Mouse (Mus musculus) gastrocnemius, postnatal 36 days (tissue): Measurements from ENCODE around the gene Fam186b. TPM values are rescaled to one million over a fixed set of nuclear protein-coding genes. Genes with fewer than 3 reads are reported as not detected.

ENCODE experiments used
- DNase-seq, 2 experiments: peaks; one replicate each; pipeline ENCODE4 v3.0.0; 2022
- intact Hi-C: fragments of 180-260 bp; cut with DNase I; formaldehyde crosslinking; loops from one replicate; pipeline ENCODE4 v1.15.1; 2025
- long read RNA-seq, 2 experiments: library from polyadenylated mRNA; stranded (forward); transcript quantifications; one replicate each; pipeline ENCODE4 v2.0.0; 2021
- total RNA-seq, 2 experiments: library from RNA; stranded (reverse); gene quantifications; 2 replicates each; pipeline ENCODE4 v1.2.3; 2021

The Fam186b gene
- not detected for total RNA-seq
- long read RNA-seq, experiment 1, result 0 reads
- long read RNA-seq, experiment 2, result 0 reads

- intact Hi-C loops, result no loop called here
- no peak for DNase-seq
Measured at GRCm38 (mm10) chr15:99295484-99295981, at the start of gene Fam186b. Gene Fam186b, minus strand, starts transcription at chr15:99295888.

GRCm38 (mm10) chr15:99344961-99345360, 49.3 kb upstream of the Fam186b start:
- intact Hi-C loops, result no loop called here
- DNase-seq, result no peak

GRCm38 (mm10) chr15:99344148-99344870, 48.6 kb upstream of the Fam186b start:
- intact Hi-C loops, result no loop called here
- DNase-seq, result no peak

GRCm38 (mm10) chr15:99343414-99344147, 47.9 kb upstream of the Fam186b start:
- peak; percentile 50 to 62 for DNase-seq
- intact Hi-C loops, result no loop called here

GRCm38 (mm10) chr15:99342194-99342981, 46.7 kb upstream of the Fam186b start:
- intact Hi-C loops, result no loop called here

GRCm38 (mm10) chr15:99341102-99341501, 45.4 kb upstream of the Fam186b start:
- intact Hi-C loops, result no loop called here
- DNase-seq, result no peak

More at GRCm38 (mm10) chr15:99342194-99342981, 46.7 kb upstream of the Fam186b start:
- DNase-seq, result no peak

GRCm38 (mm10) chr15:99339669-99340068, 44.0 kb upstream of the Fam186b start:
- DNase-seq, result no peak
- intact Hi-C loops, result no loop called here

GRCm38 (mm10) chr15:99338916-99339315, 43.2 kb upstream of the Fam186b start:
- intact Hi-C loops, result no loop called here
- no peak for DNase-seq

- DNase-seq, result no peak
- intact Hi-C loops, result no loop called here
Measured at GRCm38 (mm10) chr15:99335801-99336320, 40.2 kb upstream of the Fam186b start.

- intact Hi-C loops, result no loop called here
- no peak for DNase-seq
Measured at GRCm38 (mm10) chr15:99334500-99334899, 38.8 kb upstream of the Fam186b start.

- intact Hi-C loops, result no loop called here
- no peak for DNase-seq
Measured at GRCm38 (mm10) chr15:99333676-99334065, 38.0 kb upstream of the Fam186b start.

- DNase-seq, result peak; percentile 65 to 77
- intact Hi-C loops, result no loop called here
Measured at GRCm38 (mm10) chr15:99332921-99333675, 37.4 kb upstream of the Fam186b start.

- DNase-seq, result no peak
- intact Hi-C loops, result no loop called here
Measured at GRCm38 (mm10) chr15:99332111-99332510, 36.4 kb upstream of the Fam186b start.

- intact Hi-C loops, result no loop called here
- no peak for DNase-seq
Measured at GRCm38 (mm10) chr15:99331341-99331740, 35.7 kb upstream of the Fam186b start.

- intact Hi-C loops, result no loop called here
- DNase-seq, result no peak
Measured at GRCm38 (mm10) chr15:99330324-99330723, 34.6 kb upstream of the Fam186b start.

GRCm38 (mm10) chr15:99328011-99328410, 32.3 kb upstream of the Fam186b start:
- intact Hi-C loops, result no loop called here
- no peak for DNase-seq

- intact Hi-C loops, result loop anchor here (2.0 kb wide), 1 partner anchor 42 kb away; no protein-coding TSS in a partner anchor
- DNase-seq, result no peak
Measured at GRCm38 (mm10) chr15:99326959-99327358, 31.3 kb upstream of the Fam186b start.

- DNase-seq, result no peak
- intact Hi-C loops, result loop anchor here (2.0 kb wide), 1 partner anchor 42 kb away; no protein-coding TSS in a partner anchor
Measured at GRCm38 (mm10) chr15:99326407-99326806, 30.7 kb upstream of the Fam186b start.

GRCm38 (mm10) chr15:99325598-99325997, 29.9 kb upstream of the Fam186b start:
- no peak for DNase-seq
- intact Hi-C loops, result no loop called here

GRCm38 (mm10) chr15:99324151-99324550, 28.5 kb upstream of the Fam186b start:
- intact Hi-C loops, result no loop called here
- no peak for DNase-seq
